Mouse (Mus musculus) olfactory bulb, adult 2 months (tissue): ENCODE measurements around the gene N4bp2l1.

Experiments used
- CTCF ChIP-seq: fragments of 200-500 bp; IDR thresholded peaks from 2 replicates; pipeline ENCODE4 v1.5.1; 2012; ENCODE audit warnings: low read depth, mild to moderate bottlenecking, low read length, moderate library complexity; ENCODE audit not compliant: insufficient read depth
- POLR2A ChIP-seq: fragments of 200-500 bp; IDR thresholded peaks from 2 replicates; pipeline ENCODE4 v1.6.1; 2012; ENCODE audit warnings: mild to moderate bottlenecking, low read depth, low read length, moderate library complexity; ENCODE audit not compliant: insufficient read depth

GRCm38 (mm10) chr5:150525239-150525638, 71.7 kb downstream of the N4bp2l1 start:
- TF ChIP-seq CTCF (no peak), POLR2A (no peak)
